Mouse (Mus musculus) embryo, embryonic 10.5 days (tissue): ENCODE data around the gene Padi3.
A peak's percentile ranks its signal among the peaks of the same experiment; 100 is the strongest.

ENCODE experiments used
- DNase-seq: peaks from one replicate; pipeline ENCODE4 v3.0.0-alpha.2; 2015; ENCODE audit warnings: low spot score

Gene Padi3

GRCm38 (mm10) chr4:140815996-140816917, 5.8 kb upstream of the Padi3 start:
- no peak for DNase-seq

- no peak for DNase-seq
Observed at GRCm38 (mm10) chr4:140815496-140815895, 5.0 kb upstream of the Padi3 start.

GRCm38 (mm10) chr4:140814241-140815225, 4.1 kb upstream of the Padi3 start:
- DNase-seq = peak; percentile 66

DNA sequence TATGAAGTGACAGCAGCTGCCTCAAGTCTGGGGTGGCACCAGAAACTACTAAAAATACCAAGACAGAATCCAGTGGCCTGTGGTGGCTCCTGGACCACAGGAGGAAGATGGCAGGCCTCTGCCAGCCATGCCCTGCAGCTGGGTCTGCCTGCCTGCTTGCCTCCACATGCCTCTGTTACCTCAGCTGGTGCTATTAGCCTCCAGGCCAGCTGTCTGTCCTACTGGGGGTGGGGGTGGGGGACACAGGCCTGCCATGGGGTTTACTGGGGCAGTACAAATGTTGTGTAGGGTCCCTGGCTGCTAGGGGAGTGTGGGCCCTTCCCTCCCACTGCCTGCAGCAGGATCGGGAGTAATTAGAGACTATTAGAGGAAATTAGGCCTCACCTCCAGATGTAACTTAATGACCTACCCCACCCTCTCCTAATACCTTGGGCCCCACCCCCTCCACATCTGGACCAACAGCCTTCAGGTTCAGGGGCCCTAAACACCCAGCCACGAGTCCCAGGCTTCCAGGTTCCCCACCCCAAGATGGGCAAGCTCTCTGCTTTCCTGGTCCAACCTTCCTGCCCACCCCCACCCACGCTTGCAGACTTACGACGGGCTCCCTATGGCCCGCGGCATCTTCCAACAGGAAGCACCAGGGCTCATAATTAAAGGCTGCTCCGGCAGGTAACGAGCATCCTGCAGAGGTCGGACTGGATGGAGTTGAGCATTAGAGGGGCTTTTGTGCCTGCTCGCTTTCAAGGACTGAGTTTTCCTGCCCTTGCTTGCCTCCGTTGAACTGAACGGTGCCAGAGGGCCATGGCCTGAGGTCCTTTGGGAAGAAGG, 3.1 kb upstream of the Padi3 start:
- no peak for DNase-seq

DNA sequence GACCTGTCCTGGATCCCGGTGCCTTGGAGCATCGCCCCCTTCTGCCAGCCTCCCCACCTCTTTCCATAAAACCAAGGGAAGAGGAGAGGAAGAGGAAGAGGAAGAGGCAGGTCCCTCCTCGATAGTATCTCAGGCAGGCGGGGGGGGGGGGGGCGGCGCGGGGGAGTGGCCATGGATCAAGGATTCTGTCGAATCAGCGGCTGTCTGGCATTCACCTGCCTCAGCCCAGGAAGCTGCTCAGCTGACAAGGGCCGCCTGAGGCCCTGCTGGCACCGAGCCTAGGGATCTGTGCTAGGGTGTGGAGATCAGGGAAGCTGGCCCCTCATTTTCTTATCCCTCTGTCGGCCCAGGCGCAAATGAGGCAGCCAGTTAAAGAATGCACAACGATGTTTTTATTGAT, 2.2 kb upstream of the Padi3 start:
- DNase-seq = no peak

- DNase-seq = no peak
Observed at GRCm38 (mm10) chr4:140812191-140812590, 1.7 kb upstream of the Padi3 start.

GRCm38 (mm10) chr4:140809118-140809517, 1.3 kb downstream of the Padi3 start:
- DNase-seq = no peak

- DNase-seq = no peak
Observed at GRCm38 (mm10) chr4:140804601-140805000, 5.8 kb downstream of the Padi3 start.

GRCm38 (mm10) chr4:140801364-140801763, 9.1 kb downstream of the Padi3 start:
- no peak for DNase-seq

DNA sequence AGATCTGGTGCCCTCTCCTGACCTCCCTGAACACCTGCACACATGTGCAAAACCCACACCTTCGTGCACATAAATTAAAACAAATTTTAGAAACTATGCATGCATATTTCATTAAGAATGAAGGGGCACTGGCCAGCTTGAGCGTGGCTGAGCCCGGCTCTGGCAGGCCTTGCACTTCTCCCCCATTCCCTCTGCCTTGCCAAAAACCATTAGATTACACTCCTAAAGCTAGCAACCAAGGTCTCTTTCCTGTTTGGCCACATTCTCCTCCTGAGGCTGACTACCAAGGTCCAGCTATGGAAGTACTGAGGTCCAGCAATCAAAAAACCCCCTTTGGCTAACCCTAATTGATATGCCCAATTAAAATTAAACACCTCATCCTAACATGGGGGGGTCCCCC, 13.7 kb downstream of the Padi3 start:
- no peak for DNase-seq

DNA sequence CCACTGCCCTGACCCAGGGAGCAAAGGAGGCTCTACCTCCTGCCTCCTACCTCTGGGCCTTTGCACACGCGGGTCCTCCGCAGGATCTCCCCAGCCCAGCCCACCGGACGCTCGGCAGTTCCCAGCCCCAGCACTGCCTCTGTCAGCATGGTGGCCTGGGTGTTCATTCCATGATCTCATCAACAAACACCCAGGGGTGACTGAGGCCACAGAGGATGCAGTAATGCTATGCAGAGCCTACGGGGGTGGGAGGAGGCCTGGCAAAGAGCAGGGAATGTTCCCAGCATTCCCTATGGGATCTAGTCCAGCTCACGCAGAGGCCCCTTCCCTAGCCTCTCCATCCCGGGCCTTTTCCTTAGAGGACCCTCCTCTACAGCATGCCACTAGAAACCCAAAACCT, 15.8 kb downstream of the Padi3 start:
- DNase-seq = no peak

- DNase-seq = no peak
Observed at GRCm38 (mm10) chr4:140793795-140794194, 16.7 kb downstream of the Padi3 start.

- DNase-seq = no peak
Observed at GRCm38 (mm10) chr4:140792584-140792983, 17.9 kb downstream of the Padi3 start.

GRCm38 (mm10) chr4:140791071-140791470, 19.4 kb downstream of the Padi3 start:
- DNase-seq = no peak

- DNase-seq = no peak
Observed at GRCm38 (mm10) chr4:140789983-140790382, 20.5 kb downstream of the Padi3 start.

DNA sequence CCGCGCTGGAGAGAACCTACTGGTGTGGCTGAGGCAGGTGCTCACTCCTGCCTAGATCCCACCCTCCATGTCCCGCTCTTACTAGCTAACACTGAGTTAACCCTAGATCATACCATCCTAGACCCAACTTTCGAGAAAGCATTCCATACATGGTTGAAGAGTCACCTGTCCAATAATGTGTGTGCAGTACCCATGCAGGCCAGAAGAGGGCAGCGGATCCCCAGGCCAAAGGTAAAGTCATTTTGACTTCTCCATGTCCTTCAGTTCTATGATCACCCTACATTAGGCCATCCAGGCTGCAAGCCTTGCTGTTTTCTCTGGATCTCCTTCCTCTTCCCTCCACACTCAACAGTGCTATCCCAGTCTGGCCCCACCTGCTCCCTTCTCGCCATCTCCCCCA, 21.5 kb downstream of the Padi3 start:
- peak; percentile 79 for DNase-seq

GRCm38 (mm10) chr4:140788264-140788663, 22.2 kb downstream of the Padi3 start:
- DNase-seq = no peak

GRCm38 (mm10) chr4:140787414-140787813, 23.0 kb downstream of the Padi3 start:
- no peak for DNase-seq

DNA sequence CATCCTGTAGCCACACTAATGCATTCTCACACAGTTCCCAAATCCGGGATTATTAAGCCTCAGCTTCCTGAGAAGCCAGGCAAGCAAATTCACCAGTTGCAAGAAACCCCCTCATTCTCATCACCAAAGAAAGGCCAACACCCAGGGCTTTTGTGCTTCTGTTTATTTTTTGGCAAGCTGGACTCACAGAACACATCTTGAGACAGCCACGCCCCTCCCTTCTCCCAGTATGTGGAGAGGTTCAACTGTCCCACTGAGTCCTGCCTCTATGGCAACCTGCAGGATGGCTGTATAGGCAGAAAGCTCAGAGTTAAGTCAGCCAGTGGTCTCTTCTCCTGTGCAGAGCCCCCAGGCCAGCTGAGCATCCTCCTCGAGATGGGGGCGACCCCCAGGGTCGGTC, 25.2 kb downstream of the Padi3 start:
- no peak for DNase-seq

DNA sequence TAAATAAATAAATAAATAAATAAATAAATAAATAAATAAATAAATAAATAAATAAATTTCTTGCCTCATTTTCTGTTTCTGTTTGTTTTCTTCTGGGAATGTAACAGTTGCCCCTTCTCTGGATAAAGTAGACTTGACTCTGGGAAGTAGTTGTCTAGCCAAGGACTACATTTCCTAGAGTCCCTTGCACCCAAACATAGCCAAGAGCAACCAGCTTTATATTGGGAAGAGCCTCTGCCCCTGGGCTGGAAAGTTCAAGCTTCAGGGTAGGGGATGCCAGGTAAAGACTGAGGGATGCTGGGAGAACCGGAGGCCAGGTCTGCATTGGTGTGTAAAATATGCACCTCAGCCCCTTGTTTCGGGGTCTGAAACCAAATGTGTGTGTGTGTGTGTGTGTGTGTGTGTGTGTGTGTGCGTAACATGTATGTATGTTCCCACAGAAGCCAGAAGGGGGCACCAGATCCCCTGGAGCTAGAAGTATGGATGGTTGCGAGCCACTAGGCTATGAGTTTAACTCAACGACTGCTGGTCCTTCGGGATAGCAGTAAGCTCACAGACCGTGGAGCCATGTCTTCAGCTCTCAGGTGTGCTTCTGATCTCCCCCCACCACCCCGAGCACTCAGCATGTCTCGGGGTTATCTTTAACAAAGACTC, 26.0 kb downstream of the Padi3 start:
- DNase-seq = no peak

GRCm38 (mm10) chr4:140782821-140783220, 27.6 kb downstream of the Padi3 start:
- no peak for DNase-seq
